Mouse (Mus musculus): ENCODE measurements around the gene Nelfa. TPM values are rescaled to one million over a fixed set of nuclear protein-coding genes. Genes with fewer than 3 reads are reported as not detected.

Nelfa gene
- 52.9 TPM for polyA plus RNA-seq (2017; shearing (Covaris generic))

GRCm38 (mm10) chr5:33936120-33936707 is at the start of gene Nelfa:
Gene Nelfa, minus strand, starts transcription at chr5:33936413.

GRCm38 (mm10) chr5:33983309-33984121 is 47.3 kb upstream of the Nelfa start, which contains the start of gene Gm1673:
Gene Gm1673, plus strand, starts transcription at chr5:33983433.

Other genes starting within 250 kb of the Nelfa start
- gene Fgfr3, start 214.7 kb downstream of the Nelfa start, polyA plus RNA-seq (2017; shearing (Covaris generic)), result not detected
- gene Letm1, start 153.6 kb downstream of the Nelfa start, polyA plus RNA-seq (2017; shearing (Covaris generic)), result 16.0 TPM
- gene Nsd2, start 115.7 kb downstream of the Nelfa start, polyA plus RNA-seq (2017; shearing (Covaris generic)), result 8.1 TPM
- not detected for gene Gm1673, start 47.0 kb upstream of the Nelfa start, polyA plus RNA-seq (2017; shearing (Covaris generic))
- not detected for gene Nat8l, start 59.6 kb upstream of the Nelfa start, polyA plus RNA-seq (2017; shearing (Covaris generic))
- gene Poln, start 233.0 kb upstream of the Nelfa start, polyA plus RNA-seq (2017; shearing (Covaris generic)), result 0.98 TPM
- 85.4 TPM for gene Haus3, start 233.1 kb upstream of the Nelfa start, polyA plus RNA-seq (2017; shearing (Covaris generic))

Data from CD4-positive, CD25-positive, alpha-beta regulatory T cell, adult 9 weeks (primary cell).